Mouse (Mus musculus) hindbrain, embryonic 13.5 days (tissue): ENCODE data around the gene Rftn2. TPM values are rescaled to one million over a fixed set of nuclear protein-coding genes. Genes with fewer than 3 reads are reported as not detected.
A peak's percentile ranks its signal among the peaks of the same experiment; 100 is the strongest.

Source experiments
- ATAC-seq: fragments of 200-750 bp; cut with Nextera tagmentation; 2 replicates; pipeline ENCODE4 v1.8.0; 2017; ENCODE audit warnings: moderate TSS enrichment; ENCODE audit not compliant: low FRiP score
- H3K27ac ChIP-seq: fragments of 300-500 bp; sonication (generic); 2 replicates; pipeline ENCODE4 v1.5.1; 2015; ENCODE audit warnings: inconsistent platforms, mild to moderate bottlenecking, moderate library complexity
- H3K27me3 ChIP-seq: fragments of 300-500 bp; sonication (generic); 2 replicates; pipeline ENCODE4 v1.6.1; 2015; ENCODE audit warnings: mild to moderate bottlenecking, inconsistent platforms
- H3K36me3 ChIP-seq: fragments of 300-500 bp; sonication (generic); 2 replicates; pipeline ENCODE4 v1.6.1; 2015; ENCODE audit warnings: mild to moderate bottlenecking, inconsistent platforms
- H3K4me1 ChIP-seq: fragments of 300-500 bp; sonication (generic); replicated peaks from 2 replicates; pipeline ENCODE4 v1.6.1; 2015; ENCODE audit warnings: inconsistent platforms
- H3K4me2 ChIP-seq: fragments of 300-500 bp; sonication (generic); 2 replicates; pipeline ENCODE4 v1.6.1; 2015; ENCODE audit warnings: inconsistent platforms, mild to moderate bottlenecking, moderate library complexity
- H3K4me3 ChIP-seq: fragments of 300-500 bp; sonication (generic); 2 replicates; pipeline ENCODE4 v1.5.1; 2015; ENCODE audit warnings: mild to moderate bottlenecking, inconsistent platforms
- H3K9ac ChIP-seq: fragments of 300-500 bp; sonication (generic); 2 replicates; pipeline ENCODE4 v1.6.1; 2015; ENCODE audit warnings: mild to moderate bottlenecking, inconsistent platforms
- H3K9me3 ChIP-seq: fragments of 300-500 bp; sonication (generic); 2 replicates; pipeline ENCODE4 v1.6.1; 2016; ENCODE audit warnings: inconsistent platforms
- WGBS: fragments of 180-500 bp; shearing (Covaris S2); methylation state at CpG from one replicate; pipeline ENCODE4 v1.1.7; 2015; 5-methylcytosine and 5-hydroxymethylcytosine counted together
- polyA plus RNA-seq: library from polyadenylated mRNA; unstranded; fragments of >200 nt; fragmentation: Nextera tagmentation; extraction: Ambion mirVana; gene quantifications from 2 replicates; pipeline ENCODE4 v1.2.1, GENCODE M21; 2015

Rftn2 gene
- polyA plus RNA-seq, 1 experiment from 2014 or later = 11.3 TPM

DNA sequence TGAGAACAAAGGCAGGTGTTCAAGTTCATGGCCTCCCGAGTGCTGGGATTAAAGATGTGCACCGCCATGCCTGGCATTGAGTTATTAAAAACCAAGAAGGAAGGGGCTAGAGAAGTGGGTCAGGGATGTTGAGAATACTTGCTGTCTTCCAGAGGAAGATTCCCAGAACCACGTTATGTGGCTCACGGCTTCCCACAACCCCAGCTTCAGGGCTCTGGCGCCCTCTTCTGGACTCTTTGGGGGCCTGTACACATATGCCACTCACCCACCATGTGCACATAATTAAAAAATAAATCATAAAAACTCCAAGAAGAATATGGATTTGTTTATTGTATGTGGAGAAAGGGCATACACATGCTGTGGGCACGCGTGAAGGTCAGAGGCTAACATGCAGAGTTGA is 64.7 kb downstream of the Rftn2 start:
- Histone ChIP-seq H3K4me3 (no peak overlapping the region), H3K36me3 (peaks cover 21% of the 10 kb centered on the region), H3K27me3 (no peaks in the 10 kb centered on the region), H3K4me1 (no peaks in the 10 kb centered on the region), H3K9me3 (no peaks in the 10 kb centered on the region), H3K4me2 (no peak overlapping the region), H3K9ac (no peak overlapping the region), H3K27ac (0 out of 2 replicates have a peak overlapping the region, but pooled peaks have one; percentile 32)
- WGBS = 72% methylated on average over 7 of the region's 7 CpGs
- no peak for ATAC-seq

GRCm38 (mm10) chr1:55160831-55161638 is 65.5 kb downstream of the Rftn2 start:
- H3K9me3 ChIP-seq = no peaks in the 10 kb centered on the region
- no peak overlapping the region for H3K4me2 ChIP-seq
- WGBS = 84% methylated on average over 17 of the region's 17 CpGs
- H3K27me3 ChIP-seq = no peaks in the 10 kb centered on the region
- H3K4me3 ChIP-seq = no peak overlapping the region
- H3K27ac ChIP-seq = peak overlapping the region; percentile 32; the same call in 1 of the 2 replicates
- H3K9ac ChIP-seq = no peak overlapping the region
- H3K4me1 ChIP-seq = no peaks in the 10 kb centered on the region
- H3K36me3 ChIP-seq = peaks cover 30% of the 10 kb centered on the region
- peak; percentile 55 for ATAC-seq

DNA sequence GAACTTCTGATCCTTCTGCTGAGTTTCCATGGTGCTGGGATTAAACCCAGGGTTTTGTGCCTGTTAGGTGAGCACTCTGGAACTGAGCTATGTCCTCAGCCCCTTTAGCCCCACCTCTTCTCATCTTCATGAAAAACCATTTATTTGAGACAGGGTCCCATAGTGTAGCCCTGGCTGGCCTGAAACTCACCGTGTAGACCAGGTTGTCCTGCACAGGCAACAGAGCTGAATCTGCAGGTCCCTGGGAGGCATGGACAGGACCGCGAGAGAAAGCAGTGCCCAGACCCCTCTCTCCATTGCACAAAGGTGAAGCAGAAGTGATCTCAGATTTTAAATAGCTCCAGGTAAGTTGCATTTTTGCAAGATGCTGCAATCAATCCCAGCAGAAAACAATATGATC is 66.4 kb downstream of the Rftn2 start:
- H3K27ac ChIP-seq = no peak overlapping the region
- H3K27me3 ChIP-seq = no peaks in the 10 kb centered on the region
- peaks cover 38% of the 10 kb centered on the region for H3K36me3 ChIP-seq
- WGBS = 89% methylated on average over 3 of the region's 3 CpGs
- H3K9me3 ChIP-seq = no peaks in the 10 kb centered on the region
- H3K4me2 ChIP-seq = no peak overlapping the region
- no peak overlapping the region for H3K9ac ChIP-seq
- no peaks in the 10 kb centered on the region for H3K4me1 ChIP-seq
- no peak for ATAC-seq
- no peak overlapping the region for H3K4me3 ChIP-seq

- Histone ChIP-seq H3K4me2 (no peak overlapping the region), H3K36me3 (peaks cover 49% of the 10 kb centered on the region), H3K27me3 (no peaks in the 10 kb centered on the region), H3K27ac (no peak overlapping the region), H3K4me1 (no peaks in the 10 kb centered on the region), H3K9me3 (no peaks in the 10 kb centered on the region), H3K4me3 (no peak overlapping the region), H3K9ac (no peak overlapping the region)
- WGBS = 94% methylated on average over 8 of the region's 8 CpGs
- no peak for ATAC-seq
These were observed 67.8 kb downstream of the Rftn2 start for GRCm38 (mm10) chr1:55158821-55159220.

DNA sequence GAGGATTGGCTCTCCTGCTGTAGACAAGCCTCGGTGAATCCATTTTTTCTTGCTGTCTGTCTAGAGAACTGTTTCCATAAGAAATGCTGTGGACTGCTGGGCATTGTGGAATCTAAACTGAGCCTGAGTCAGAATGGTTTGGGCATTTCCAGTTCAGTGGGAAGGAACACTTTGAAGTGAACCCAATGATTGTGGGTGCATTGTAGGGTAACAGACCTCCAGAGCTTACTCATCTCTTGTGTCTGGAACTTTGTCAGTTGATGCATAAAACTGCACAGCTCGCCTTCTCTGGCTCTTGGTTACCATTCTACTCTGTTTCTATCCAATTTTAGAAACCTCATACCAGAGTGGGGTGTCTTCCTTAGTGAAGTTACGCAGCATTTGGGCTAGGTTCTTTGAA is 68.4 kb downstream of the Rftn2 start:
- H3K9ac ChIP-seq = no peak overlapping the region
- ATAC-seq = no peak
- 94% methylated on average over 3 of the region's 3 CpGs for WGBS
- H3K4me1 ChIP-seq = no peaks in the 10 kb centered on the region
- H3K27me3 ChIP-seq = no peaks in the 10 kb centered on the region
- no peak overlapping the region for H3K4me2 ChIP-seq
- no peak overlapping the region for H3K4me3 ChIP-seq
- H3K9me3 ChIP-seq = no peaks in the 10 kb centered on the region
- no peak overlapping the region for H3K27ac ChIP-seq
- peaks cover 51% of the 10 kb centered on the region for H3K36me3 ChIP-seq

GRCm38 (mm10) chr1:55157329-55157728 is 69.3 kb downstream of the Rftn2 start:
- 96% methylated on average over 4 of the region's 4 CpGs for WGBS
- H3K27ac ChIP-seq = no peak overlapping the region
- no peak for ATAC-seq

GRCm38 (mm10) chr1:55145556-55145955 is 81.0 kb downstream of the Rftn2 start:
- Histone ChIP-seq H3K27ac (no peak overlapping the region), H3K4me1 (no peaks in the 10 kb centered on the region), H3K9ac (no peak overlapping the region), H3K27me3 (no peaks in the 10 kb centered on the region), H3K36me3 (peaks cover 40% of the 10 kb centered on the region), H3K4me2 (no peak overlapping the region), H3K9me3 (no peaks in the 10 kb centered on the region), H3K4me3 (no peak overlapping the region)
- no peak for ATAC-seq
- WGBS = 94% methylated on average over 7 of the region's 7 CpGs

More at GRCm38 (mm10) chr1:55157329-55157728, 69.3 kb downstream of the Rftn2 start:
- Histone ChIP-seq H3K4me1 (no peaks in the 10 kb centered on the region), H3K27me3 (no peaks in the 10 kb centered on the region), H3K9ac (no peak overlapping the region), H3K36me3 (peaks cover 58% of the 10 kb centered on the region), H3K4me3 (no peak overlapping the region), H3K4me2 (no peak overlapping the region), H3K9me3 (no peaks in the 10 kb centered on the region)

- no peak overlapping the region for H3K9ac ChIP-seq
- H3K4me1 ChIP-seq = no peaks in the 10 kb centered on the region
- H3K4me2 ChIP-seq = no peak overlapping the region
- H3K9me3 ChIP-seq = no peaks in the 10 kb centered on the region
- no peak overlapping the region for H3K27ac ChIP-seq
- no peak for ATAC-seq
- whole genome bisulfite sequencing = 97% methylated on average over 4 of the region's 4 CpGs
- no peak overlapping the region for H3K4me3 ChIP-seq
- H3K36me3 ChIP-seq = peaks cover 40% of the 10 kb centered on the region
- H3K27me3 ChIP-seq = no peaks in the 10 kb centered on the region
These were observed 82.2 kb downstream of the Rftn2 start for GRCm38 (mm10) chr1:55144338-55144737.

- Histone ChIP-seq H3K9me3 (no peaks in the 10 kb centered on the region), H3K4me3 (no peak overlapping the region), H3K4me1 (peaks cover 23% of the 10 kb centered on the region), H3K36me3 (peaks cover 30% of the 10 kb centered on the region), H3K4me2 (no peak overlapping the region), H3K27me3 (no peaks in the 10 kb centered on the region), H3K9ac (no peak overlapping the region), H3K27ac (no peak overlapping the region)
- no peak for ATAC-seq
- WGBS = 100% methylated on average over 1 of the region's 1 CpGs
These were observed 90.7 kb downstream of the Rftn2 start for GRCm38 (mm10) chr1:55135846-55136245.

DNA sequence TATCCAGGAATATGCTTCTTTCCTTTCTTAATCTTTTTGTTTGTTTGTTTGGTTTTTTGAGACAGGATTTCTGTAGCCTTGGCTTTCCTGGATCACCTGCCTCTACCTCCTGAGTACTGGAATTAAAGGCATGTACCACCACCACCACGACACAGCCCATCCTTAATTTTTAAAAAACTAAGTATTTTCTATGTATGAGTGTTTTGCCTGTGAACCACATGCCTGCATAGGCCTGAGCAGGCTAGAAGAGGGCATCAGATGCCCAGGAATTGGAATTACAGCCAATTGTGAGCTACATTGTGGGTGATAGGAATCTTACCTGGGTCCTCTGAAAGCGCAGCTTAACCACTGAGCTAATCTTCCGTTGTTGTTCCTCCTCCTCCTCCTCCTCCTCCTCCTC is 92.3 kb downstream of the Rftn2 start:
- Histone ChIP-seq H3K4me3 (no peak overlapping the region), H3K27me3 (no peaks in the 10 kb centered on the region), H3K9me3 (no peaks in the 10 kb centered on the region), H3K36me3 (peaks cover 17% of the 10 kb centered on the region), H3K9ac (no peak overlapping the region), H3K4me1 (peaks cover 23% of the 10 kb centered on the region), H3K27ac (no peak overlapping the region), H3K4me2 (no peak overlapping the region)
- WGBS = 100% methylated on average over 3 of the region's 3 CpGs
- no peak for ATAC-seq

DNA sequence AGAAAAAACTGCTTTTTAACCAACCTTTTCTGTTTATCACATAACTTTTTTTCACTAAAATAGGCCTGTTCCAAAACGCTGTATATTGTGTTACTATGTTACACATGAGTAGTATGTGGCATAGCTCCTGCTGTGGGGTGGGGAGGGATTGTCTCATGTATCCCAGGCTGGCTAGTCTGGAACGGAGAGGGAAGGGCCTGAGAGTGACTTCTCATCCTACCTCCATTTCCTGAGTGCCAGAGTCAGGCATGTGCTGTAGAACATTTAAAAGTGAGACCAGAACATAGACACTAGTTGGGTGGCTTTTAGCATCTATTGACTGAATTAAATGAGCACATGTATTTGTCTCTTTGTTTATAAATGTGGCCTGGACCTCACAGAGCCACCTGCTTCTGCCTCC is 93.4 kb downstream of the Rftn2 start:
- ATAC-seq = no peak
- Histone ChIP-seq H3K36me3 (peaks cover 11% of the 10 kb centered on the region), H3K27me3 (no peaks in the 10 kb centered on the region), H3K4me3 (no peak overlapping the region), H3K27ac (no peak overlapping the region), H3K4me2 (peak overlapping the region; percentile 21; the same call in 1 of the 2 replicates), H3K9me3 (no peaks in the 10 kb centered on the region), H3K4me1 (peaks cover 23% of the 10 kb centered on the region), H3K9ac (no peak overlapping the region)
- 76% methylated on average over 2 of the region's 2 CpGs for WGBS

- Histone ChIP-seq H3K4me1 (peaks cover 23% of the 10 kb centered on the region), H3K9me3 (no peaks in the 10 kb centered on the region), H3K27me3 (no peaks in the 10 kb centered on the region), H3K9ac (peak overlapping the region; percentile 98), H3K4me2 (peak overlapping the region; percentile 74), H3K4me3 (peak overlapping the region; percentile 93), H3K27ac (no peak overlapping the region), H3K36me3 (peaks cover 7% of the 10 kb centered on the region; the same call in 1 of the 2 replicates)
- WGBS = 79% methylated on average over 4 of the region's 4 CpGs
- ATAC-seq = no peak
These were observed 94.3 kb downstream of the Rftn2 start for GRCm38 (mm10) chr1:55132308-55132707.
